Mouse (Mus musculus): ENCODE measurements at regions not wholly inside any gene's neighbourhood (a gene's known extent, or its start where the extent isn't known, plus 50 kb on each side); places are given as distances from the start of the nearest gene placed in this dataset.
"Not testable (repeated sequence)": the region's sequence is repeated elsewhere in the genome, so short reads cannot be mapped to it uniquely, and the experiment has no call there.

- H3K36me3 ChIP-seq (replicated peaks; ENCODE audit: control insufficient read depth, insufficient read depth, low read depth) = no peaks in the 10 kb centered on the region
- no peak for ATAC-seq (ENCODE audit: insufficient read depth)
- no peaks in the 10 kb centered on the region for H3K4me1 ChIP-seq (replicated peaks; ENCODE audit: control insufficient read depth in 2 of 2, insufficient read depth in 2 of 2, low read length in 1 of 2)
- H3K4me3 ChIP-seq (ENCODE audit: insufficient read depth in 1 of 2, low read depth in 2 of 2, low read length in 2 of 2) = no peak overlapping the region
- TF ChIP-seq CTCF (IDR thresholded peaks at IDR 0.05; ENCODE audit: low read depth) = no peak
- TF ChIP-seq EP300 (IDR thresholded peaks at IDR 0.05; ENCODE audit: low read depth) = no peak
- no peaks in the 10 kb centered on the region for H3K9me3 ChIP-seq (ENCODE audit: control insufficient read depth, low read length)
- WGBS (ENCODE audit: insufficient replicate concordance) = 58% methylated on average over 4 of the region's 4 CpGs
- no peak for DNase-seq (ENCODE audit: low read depth in 3 of 3, low spot score in 3 of 3)
- H3K9ac ChIP-seq (replicated peaks) = no peak overlapping the region
- H3K27ac ChIP-seq = no peak overlapping the region
- H3K4me2 ChIP-seq (ENCODE audit: low read depth) = no peak overlapping the region
- no peaks in the 10 kb centered on the region for H3K27me3 ChIP-seq (ENCODE audit: control insufficient read depth, insufficient read depth, low read length)
Measured at GRCm38 (mm10) chr3:8163030-8163429, 1446.9 kb downstream of the Zfp704 start.

DNA sequence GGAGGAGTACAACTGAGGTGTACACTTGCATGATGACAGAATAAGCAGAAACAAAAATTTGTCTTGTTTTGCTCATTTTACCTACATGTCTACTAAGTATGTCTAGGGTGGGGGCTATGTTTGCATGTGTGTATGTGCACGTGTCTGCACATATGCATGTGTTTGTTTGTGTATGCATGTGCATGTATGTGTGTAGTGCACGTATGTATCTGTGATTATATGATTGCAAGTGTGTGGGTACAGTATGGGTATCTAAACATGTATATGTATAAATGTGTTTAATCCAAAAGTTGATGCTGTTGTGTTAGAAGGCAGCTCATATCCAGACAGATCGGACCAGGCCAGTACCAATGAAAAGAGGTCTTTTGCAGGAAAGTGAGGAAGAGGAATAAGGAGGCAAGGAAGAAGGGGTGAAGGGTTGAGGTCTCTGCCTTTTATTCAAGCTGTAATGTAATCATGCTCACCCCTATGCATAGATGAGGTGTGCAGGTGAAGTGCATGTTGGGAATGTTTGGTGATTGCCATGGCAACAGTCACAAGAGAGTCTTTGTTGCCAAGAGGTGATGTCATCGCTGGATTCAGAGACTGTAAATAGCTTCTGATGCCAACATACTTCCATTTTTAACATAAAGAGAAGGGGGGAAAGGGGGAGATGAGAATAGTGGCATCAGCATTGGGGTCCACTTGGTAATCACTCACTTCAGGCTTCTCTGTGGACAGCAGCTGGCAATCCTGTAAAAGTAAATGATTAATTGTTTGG is 1447.7 kb downstream of the Zfp704 start:
- Histone ChIP-seq H3K36me3 (replicated peaks; ENCODE audit: control insufficient read depth, insufficient read depth, low read depth) (no peaks in the 10 kb centered on the region), H3K9ac (replicated peaks) (no peak overlapping the region), H3K4me2 (ENCODE audit: low read depth) (no peak overlapping the region), H3K4me1 (replicated peaks; ENCODE audit: control insufficient read depth in 2 of 2, insufficient read depth in 2 of 2, low read length in 1 of 2) (no peaks in the 10 kb centered on the region), H3K27ac (no peak overlapping the region), H3K9me3 (ENCODE audit: control insufficient read depth, low read length) (no peaks in the 10 kb centered on the region), H3K27me3 (ENCODE audit: control insufficient read depth, insufficient read depth, low read length) (no peaks in the 10 kb centered on the region), H3K4me3 (ENCODE audit: insufficient read depth in 1 of 2, low read depth in 2 of 2, low read length in 2 of 2) (no peak overlapping the region)
- no peak for DNase-seq (ENCODE audit: low read depth in 3 of 3, low spot score in 3 of 3)
- 56% methylated on average over 4 of the region's 4 CpGs for WGBS (ENCODE audit: insufficient replicate concordance)
- no peak for ATAC-seq (ENCODE audit: insufficient read depth)
- TF ChIP-seq CTCF (IDR thresholded peaks at IDR 0.05; ENCODE audit: low read depth) (no peak), EP300 (IDR thresholded peaks at IDR 0.05; ENCODE audit: low read depth) (no peak)

DNA sequence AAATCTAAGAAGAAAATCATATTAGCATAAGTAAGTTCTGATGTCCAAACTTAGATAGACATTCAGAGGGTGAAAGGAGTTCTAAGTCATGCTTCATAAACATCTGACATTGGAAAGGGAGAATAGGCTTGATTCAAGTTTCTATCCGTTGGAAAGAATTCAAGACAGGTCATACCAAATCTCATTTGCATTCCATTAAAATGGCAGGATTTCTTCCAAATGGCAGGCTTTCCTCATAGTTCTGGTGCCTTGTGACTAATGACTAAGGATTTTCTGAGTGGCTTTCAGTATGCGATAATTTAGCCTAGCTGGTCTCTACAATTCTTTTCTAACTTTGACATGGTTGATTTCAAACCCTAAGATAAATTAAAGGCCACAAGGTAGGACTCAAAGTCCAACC is 1466.9 kb downstream of the Zfp704 start:
- no peaks in the 10 kb centered on the region for H3K4me1 ChIP-seq (replicated peaks; ENCODE audit: control insufficient read depth in 2 of 2, insufficient read depth in 2 of 2, low read length in 1 of 2)
- no peaks in the 10 kb centered on the region for H3K36me3 ChIP-seq (replicated peaks; ENCODE audit: control insufficient read depth, insufficient read depth, low read depth)
- no peak overlapping the region for H3K4me3 ChIP-seq (ENCODE audit: insufficient read depth in 1 of 2, low read depth in 2 of 2, low read length in 2 of 2)
- no peaks in the 10 kb centered on the region for H3K9me3 ChIP-seq (ENCODE audit: control insufficient read depth, low read length)
- no peaks in the 10 kb centered on the region for H3K27me3 ChIP-seq (ENCODE audit: control insufficient read depth, insufficient read depth, low read length)
- 59% methylated on average over 2 of the region's 2 CpGs for WGBS (ENCODE audit: insufficient replicate concordance)
- ATAC-seq (ENCODE audit: insufficient read depth) (no peak), DNase-seq (ENCODE audit: low read depth in 3 of 3, low spot score in 3 of 3) (no peak)
- no peak overlapping the region for H3K9ac ChIP-seq (replicated peaks)
- H3K4me2 ChIP-seq (ENCODE audit: low read depth) = no peak overlapping the region
- no peak overlapping the region for H3K27ac ChIP-seq
- TF ChIP-seq CTCF (IDR thresholded peaks at IDR 0.05; ENCODE audit: low read depth) = no peak
- TF ChIP-seq EP300 (IDR thresholded peaks at IDR 0.05; ENCODE audit: low read depth) = no peak

DNA sequence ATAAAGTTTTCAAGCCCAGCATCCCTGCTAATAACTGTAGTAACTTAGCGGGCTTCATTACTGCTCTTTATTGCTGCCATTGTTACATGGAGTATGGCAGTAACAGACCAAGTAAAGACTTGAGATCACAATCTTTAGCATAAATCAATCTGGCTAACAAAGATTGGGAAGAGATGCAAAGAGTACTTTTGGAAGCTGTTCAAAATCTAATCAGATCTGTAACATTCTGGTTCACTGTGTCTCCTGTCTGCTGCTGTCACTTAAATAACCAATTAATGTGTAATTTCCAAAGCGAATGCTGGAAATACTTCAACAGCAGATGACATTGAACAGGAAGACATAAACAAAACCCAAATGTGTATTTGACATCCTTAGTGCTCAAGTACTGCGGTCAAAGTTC is 1467.7 kb downstream of the Zfp704 start:
- no peak for ATAC-seq (ENCODE audit: insufficient read depth)
- H3K36me3 ChIP-seq (replicated peaks; ENCODE audit: control insufficient read depth, insufficient read depth, low read depth) = no peaks in the 10 kb centered on the region
- no peak overlapping the region for H3K27ac ChIP-seq
- no peak overlapping the region for H3K4me3 ChIP-seq (ENCODE audit: insufficient read depth in 1 of 2, low read depth in 2 of 2, low read length in 2 of 2)
- no peaks in the 10 kb centered on the region for H3K9me3 ChIP-seq (ENCODE audit: control insufficient read depth, low read length)
- no peak for DNase-seq (ENCODE audit: low read depth in 3 of 3, low spot score in 3 of 3)
- H3K27me3 ChIP-seq (ENCODE audit: control insufficient read depth, insufficient read depth, low read length) = no peaks in the 10 kb centered on the region
- WGBS (ENCODE audit: insufficient replicate concordance) = 69% methylated on average over 3 of the region's 3 CpGs
- TF ChIP-seq EP300 (IDR thresholded peaks at IDR 0.05; ENCODE audit: low read depth) = no peak
- TF ChIP-seq CTCF (IDR thresholded peaks at IDR 0.05; ENCODE audit: low read depth) = no peak
- no peaks in the 10 kb centered on the region for H3K4me1 ChIP-seq (replicated peaks; ENCODE audit: control insufficient read depth in 2 of 2, insufficient read depth in 2 of 2, low read length in 1 of 2)
- H3K9ac ChIP-seq (replicated peaks) = no peak overlapping the region
- H3K4me2 ChIP-seq (ENCODE audit: low read depth) = no peak overlapping the region

DNA sequence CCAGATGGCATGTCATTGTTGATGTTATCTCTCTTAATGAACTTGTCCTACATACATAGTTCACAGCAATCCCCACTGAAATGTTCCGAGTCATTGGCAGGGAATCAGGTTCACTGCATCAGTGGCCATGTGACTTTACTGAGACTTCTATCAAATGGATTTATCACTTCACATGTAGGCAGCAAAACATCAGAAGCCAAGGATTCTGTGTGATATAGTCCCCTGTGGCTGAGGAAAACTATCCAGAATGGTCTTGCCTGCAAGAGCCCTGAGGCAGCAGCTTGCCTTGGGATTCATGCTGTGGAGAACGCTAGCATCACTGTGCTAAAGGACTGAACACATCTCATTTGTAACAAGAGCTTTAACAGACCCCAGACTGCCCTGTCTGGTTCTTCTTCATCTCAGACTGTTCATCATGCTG is 1468.2 kb downstream of the Zfp704 start:
- H3K9me3 ChIP-seq (ENCODE audit: control insufficient read depth, low read length) = no peaks in the 10 kb centered on the region
- 44% methylated on average over 2 of the region's 2 CpGs for WGBS (ENCODE audit: insufficient replicate concordance)
- H3K27me3 ChIP-seq (ENCODE audit: control insufficient read depth, insufficient read depth, low read length) = no peaks in the 10 kb centered on the region
- DNase-seq (ENCODE audit: low read depth in 3 of 3, low spot score in 3 of 3) = no peak
- H3K4me1 ChIP-seq (replicated peaks; ENCODE audit: control insufficient read depth in 2 of 2, insufficient read depth in 2 of 2, low read length in 1 of 2) = no peaks in the 10 kb centered on the region
- no peaks in the 10 kb centered on the region for H3K36me3 ChIP-seq (replicated peaks; ENCODE audit: control insufficient read depth, insufficient read depth, low read depth)
- H3K4me2 ChIP-seq (ENCODE audit: low read depth) = no peak overlapping the region
- no peak for TF ChIP-seq EP300 (IDR thresholded peaks at IDR 0.05; ENCODE audit: low read depth)
- no peak for TF ChIP-seq CTCF (IDR thresholded peaks at IDR 0.05; ENCODE audit: low read depth)
- H3K9ac ChIP-seq (replicated peaks) = no peak overlapping the region
- no peak overlapping the region for H3K4me3 ChIP-seq (ENCODE audit: insufficient read depth in 1 of 2, low read depth in 2 of 2, low read length in 2 of 2)
- ATAC-seq (ENCODE audit: insufficient read depth) = no peak
- H3K27ac ChIP-seq = no peak overlapping the region

DNA sequence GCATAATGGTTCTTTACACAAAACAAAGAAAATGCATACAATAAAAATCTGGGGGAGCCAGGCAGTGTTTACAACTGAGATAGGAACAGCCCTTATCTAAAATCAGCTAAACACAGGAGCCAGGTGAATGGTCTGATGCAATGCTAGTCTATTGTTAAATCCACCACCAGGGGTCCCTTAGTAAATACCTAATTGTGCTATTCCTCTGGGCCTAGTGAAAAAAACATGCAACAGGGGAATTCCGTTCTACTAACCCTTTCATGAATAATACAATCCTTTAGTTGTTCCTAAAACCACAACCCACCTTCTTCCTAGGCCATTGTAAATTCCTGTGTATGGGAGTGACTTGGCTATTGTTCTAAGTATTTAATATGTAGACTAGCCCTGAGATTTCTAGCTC is 1486.2 kb downstream of the Zfp704 start:
- H3K27ac ChIP-seq; ATAC-seq (ENCODE audit: insufficient read depth); H3K4me1 ChIP-seq (replicated peaks; ENCODE audit: control insufficient read depth in 2 of 2, insufficient read depth in 2 of 2, low read length in 1 of 2); H3K36me3 ChIP-seq (replicated peaks; ENCODE audit: control insufficient read depth, insufficient read depth, low read depth); DNase-seq (ENCODE audit: low read depth in 3 of 3, low spot score in 3 of 3); H3K9me3 ChIP-seq (ENCODE audit: control insufficient read depth, low read length); H3K9ac ChIP-seq (replicated peaks); H3K27me3 ChIP-seq (ENCODE audit: control insufficient read depth, insufficient read depth, low read length); H3K4me2 ChIP-seq (ENCODE audit: low read depth); H3K4me3 ChIP-seq (ENCODE audit: insufficient read depth in 1 of 2, low read depth in 2 of 2, low read length in 2 of 2): not testable (repeated sequence)
- 36% methylated on average over 1 of the region's 1 CpGs for WGBS (ENCODE audit: insufficient replicate concordance)
